In the genomic region with DNA sequence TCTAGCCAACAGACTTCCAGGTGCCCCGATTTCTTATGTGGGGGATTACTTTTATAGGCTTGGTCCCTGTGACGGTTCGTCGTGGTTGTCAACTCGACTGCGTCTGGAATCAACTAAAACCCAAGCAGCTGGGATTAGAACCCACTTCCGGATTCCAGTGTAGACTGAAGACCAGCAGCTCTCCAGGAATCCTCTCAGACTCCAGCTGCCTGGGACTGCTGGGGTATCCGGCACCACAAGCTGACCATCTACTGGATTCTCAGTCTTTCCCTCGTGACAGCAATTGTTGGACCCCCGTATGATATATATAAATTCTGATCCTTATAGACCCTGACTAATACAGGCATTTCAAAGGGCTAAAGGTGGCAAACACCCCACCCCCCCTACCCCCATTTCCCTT, we compare ENCODE assay signal across 28 mouse cellular contexts. TPM values are rescaled to one million over a fixed set of nuclear protein-coding genes. Genes with fewer than 3 reads are reported as not detected.
DNase-seq lines count a peak whose midpoint lies in the region; ATAC-seq lines count a peak whose summit lies in the region.
"Had no signal": no experiment of that assay in that cellular context is flagged by ENCODE, and none has a peak within 500 bp of the region (broad histone marks: within the 10 kb centered on the region; RNA-seq: fewer than 3 reads in every experiment).

No protein-coding gene starts in this region.

- WGBS in midbrain, embryonic 11.5 days, result 79% methylated on average over 10 of the region's 10 CpGs
- WGBS in midbrain, embryonic 10.5 days, result 73% methylated on average over 10 of the region's 10 CpGs
- WGBS in limb, embryonic 10.5 days, result 71% methylated on average over 10 of the region's 10 CpGs
- 35% methylated on average over 10 of the region's 10 CpGs for WGBS in limb, embryonic 12.5 days

- H3K36me3 ChIP-seq in midbrain, embryonic 11.5 days (ENCODE audit: control insufficient read depth, insufficient read depth, low read length), result no peaks in the 10 kb centered on the region
- H3K36me3 ChIP-seq in midbrain, embryonic 10.5 days, result no peaks in the 10 kb centered on the region
- no peaks in the 10 kb centered on the region for H3K36me3 ChIP-seq in limb, embryonic 10.5 days
- H3K36me3 ChIP-seq in limb, embryonic 12.5 days, result no peaks in the 10 kb centered on the region
- H3K36me3 ChIP-seq: embryonic facial prominence, embryonic 13.5 days; embryonic facial prominence, embryonic 15.5 days; forebrain, embryonic 10.5 days; forebrain, embryonic 12.5 days; G1E had no signal

- H3K27ac ChIP-seq in midbrain, embryonic 11.5 days (ENCODE audit: low read depth, low read length), result no peak overlapping the region
- no peak overlapping the region for H3K27ac ChIP-seq in midbrain, embryonic 10.5 days (replicated peaks)
- H3K27ac ChIP-seq in limb, embryonic 10.5 days, result peak overlapping the region; percentile 40
- H3K27ac ChIP-seq in limb, embryonic 12.5 days, result no peak overlapping the region
- H3K27ac ChIP-seq: embryonic facial prominence, embryonic 13.5 days; embryonic facial prominence, embryonic 15.5 days; forebrain, embryonic 10.5 days; forebrain, embryonic 12.5 days had no signal

- no peak overlapping the region for H3K9ac ChIP-seq in midbrain, embryonic 11.5 days (ENCODE audit: low read length)
- H3K9ac ChIP-seq in limb, embryonic 12.5 days (replicated peaks), result no peak overlapping the region
- H3K9ac ChIP-seq: embryonic facial prominence, embryonic 13.5 days; embryonic facial prominence, embryonic 15.5 days; forebrain, embryonic 12.5 days had no signal

- peak; percentile 53 for DNase-seq in midbrain, embryonic 11.5 days (ENCODE audit: low spot score, missing footprints)
- DNase-seq in midbrain, embryonic 10.5 days (ENCODE audit: low spot score), result no peak
- DNase-seq in limb, embryonic 10.5 days (ENCODE audit: low spot score), result no peak
- no peak for DNase-seq in cerebellum, postnatal 36 days
- no peak for DNase-seq in embryo, embryonic 10 days (ENCODE audit: low spot score)
- DNase-seq: adrenal gland, adult 2 months; adrenal gland, postnatal 10 days; adrenal gland, postnatal 25 days; cerebellum, adult 11 months; cerebellum, adult 18-20 months; cerebellum, adult 8-10 months; cerebellum, adult 9-11 months; cerebellum, postnatal 14 days; embryo, embryonic 11 days had no signal

- no peaks in the 10 kb centered on the region for H3K9me3 ChIP-seq in midbrain, embryonic 11.5 days (ENCODE audit: control insufficient read depth, low read length)
- H3K9me3 ChIP-seq in midbrain, embryonic 10.5 days (replicated peaks), result no peaks in the 10 kb centered on the region
- H3K9me3 ChIP-seq in limb, embryonic 10.5 days (replicated peaks), result no peaks in the 10 kb centered on the region
- H3K9me3 ChIP-seq in limb, embryonic 12.5 days, result no peaks in the 10 kb centered on the region
- H3K9me3 ChIP-seq: embryonic facial prominence, embryonic 13.5 days; embryonic facial prominence, embryonic 15.5 days; forebrain, embryonic 10.5 days; forebrain, embryonic 12.5 days; G1E had no signal

- no peak overlapping the region for H3K4me2 ChIP-seq in midbrain, embryonic 11.5 days
- H3K4me2 ChIP-seq in limb, embryonic 12.5 days, result peak overlapping the region; percentile 6; the same call in 1 of the 2 replicates
- H3K4me2 ChIP-seq: embryonic facial prominence, embryonic 13.5 days; embryonic facial prominence, embryonic 15.5 days; forebrain, embryonic 12.5 days had no signal

- no peak overlapping the region for H3K4me3 ChIP-seq in midbrain, embryonic 11.5 days (ENCODE audit: low read depth, low read length)
- H3K4me3 ChIP-seq in midbrain, embryonic 10.5 days, result no peak overlapping the region
- H3K4me3 ChIP-seq in limb, embryonic 10.5 days, result no peak overlapping the region
- no peak overlapping the region for H3K4me3 ChIP-seq in limb, embryonic 12.5 days (replicated peaks)
- H3K4me3 ChIP-seq: embryonic facial prominence, embryonic 13.5 days; embryonic facial prominence, embryonic 15.5 days; erythroblast, embryonic 14.5 days; forebrain, embryonic 10.5 days; forebrain, embryonic 12.5 days had no signal

- no peak for ATAC-seq in midbrain, embryonic 11.5 days (ENCODE audit: low FRiP score)
- no peak for ATAC-seq in limb, embryonic 12.5 days (ENCODE audit: insufficient number of reproducible peaks, insufficient read depth, low FRiP score, low TSS enrichment, low read depth)
- no peak for ATAC-seq in monocyte, adult 5-6 weeks (replicated peaks; ENCODE audit: insufficient number of reproducible peaks, low FRiP score, low TSS enrichment, poor library complexity, severe bottlenecking)
- ATAC-seq: CD4-positive, CD25-positive, alpha-beta regulatory T cell, adult 4 months; forebrain, embryonic 14.5 days; forebrain, embryonic 16.5 days had no signal

- H3K27me3 ChIP-seq in midbrain, embryonic 11.5 days (ENCODE audit: control insufficient read depth, insufficient read depth, low read length), result no peaks in the 10 kb centered on the region
- H3K27me3 ChIP-seq in midbrain, embryonic 10.5 days (ENCODE audit: low read depth, poor library complexity, severe bottlenecking), result no peaks in the 10 kb centered on the region
- H3K27me3 ChIP-seq in limb, embryonic 10.5 days (ENCODE audit: low read depth, poor library complexity, severe bottlenecking), result no peaks in the 10 kb centered on the region
- 0 out of 2 replicates have a peak, but pooled peaks cover 3% of the 10 kb centered on the region for H3K27me3 ChIP-seq in limb, embryonic 12.5 days
- H3K27me3 ChIP-seq: CH12.LX; embryonic facial prominence, embryonic 13.5 days; embryonic facial prominence, embryonic 15.5 days had no signal

- H3K4me1 ChIP-seq in midbrain, embryonic 11.5 days (ENCODE audit: control insufficient read depth, insufficient read depth, low read length), result no peaks in the 10 kb centered on the region
- peaks cover 14% of the 10 kb centered on the region for H3K4me1 ChIP-seq in midbrain, embryonic 10.5 days
- peaks cover 47% of the 10 kb centered on the region for H3K4me1 ChIP-seq in limb, embryonic 10.5 days
- H3K4me1 ChIP-seq in limb, embryonic 12.5 days (replicated peaks), result peaks cover 36% of the 10 kb centered on the region

RNA-seq across cellular contexts. Expression of a gene that starts 16.7 kb away (rescaled TPM):
- polyA plus RNA-seq in midbrain, embryonic 11.5 days (2014; fragmentation: Nextera tagmentation; extraction: Ambion mirVana), result 2.5 and 2.7 TPM in 2 replicates
- 1.9 and 2.1 TPM in 2 replicates for polyA plus RNA-seq in midbrain, embryonic 10.5 days (2016; fragmentation: Nextera tagmentation; extraction: Ambion mirVana)
- polyA plus RNA-seq in limb, embryonic 10.5 days (2016; fragmentation: Nextera tagmentation; extraction: Ambion mirVana), result 1.7 TPM in 2 replicates
- 1.2 and 1.7 TPM in 2 replicates for polyA plus RNA-seq in limb, embryonic 12.5 days (2016; fragmentation: Nextera tagmentation; extraction: Ambion mirVana)
- 1.4 to 4.2 TPM (median 4.0 TPM) in 3 replicates for total RNA-seq in monocyte, adult 5-6 weeks (2017)
- total RNA-seq: adrenal gland, postnatal 4 days had no signal
- polyA plus RNA-seq: adrenal gland, adult 2 months; erythroblast, embryonic 14.5 days; G1E had no signal

RNA-seq across cellular contexts. Expression of a gene that starts 48.4 kb away (rescaled TPM):
- polyA plus RNA-seq in midbrain, embryonic 11.5 days (2014; fragmentation: Nextera tagmentation; extraction: Ambion mirVana), result not detected in 2 replicates
- 0.09 TPM in 1 of 2 replicates, not detected in the other for polyA plus RNA-seq in midbrain, embryonic 10.5 days (2016; fragmentation: Nextera tagmentation; extraction: Ambion mirVana)
- polyA plus RNA-seq in limb, embryonic 10.5 days (2016; fragmentation: Nextera tagmentation; extraction: Ambion mirVana), result not detected in 2 replicates
- polyA plus RNA-seq in limb, embryonic 12.5 days (2016; fragmentation: Nextera tagmentation; extraction: Ambion mirVana), result 0.15 TPM in 1 of 2 replicates, not detected in the other
- total RNA-seq in monocyte, adult 5-6 weeks (2017), result not detected in 3 replicates
- total RNA-seq: adrenal gland, adult 2 months; adrenal gland, postnatal 10 days; adrenal gland, postnatal 25 days; adrenal gland, postnatal 4 days; CH12.LX had no signal
- polyA plus RNA-seq: adrenal gland, adult 2 months; CD4-positive, CD25-positive, alpha-beta regulatory T cell, adult 4 months; embryonic facial prominence, embryonic 11.5 days; embryonic facial prominence, embryonic 13.5 days; erythroblast, embryonic 14.5 days; forebrain, embryonic 10.5 days; forebrain, embryonic 12.5 days; forebrain, embryonic 16.5 days; G1E had no signal
